Mouse (Mus musculus): Measurements from ENCODE around the gene Plekhm2. TPM values are rescaled to one million over a fixed set of nuclear protein-coding genes. Genes with fewer than 3 reads are reported as not detected.

Gene Plekhm2
- polyA plus RNA-seq, 1 experiment from 2014 or later, result 8.5 TPM

GRCm38 (mm10) chr4:141659739-141660138, 5.0 kb downstream of the Plekhm2 start:
- Histone ChIP-seq H3K9ac (no peak overlapping the region), H3K9me3 (no peaks in the 10 kb centered on the region), H3K4me3 (no peak overlapping the region), H3K27ac (no peak overlapping the region), H3K4me1 (peaks cover 17% of the 10 kb centered on the region), H3K36me3 (peaks cover 60% of the 10 kb centered on the region), H3K27me3 (no peaks in the 10 kb centered on the region), H3K4me2 (no peak overlapping the region)
- WGBS, result 38% methylated on average over 4 of the region's 4 CpGs
- ATAC-seq (ENCODE audit: insufficient number of reproducible peaks, insufficient read depth, low FRiP score, low TSS enrichment, low read depth), result no peak

GRCm38 (mm10) chr4:141658846-141659484, 5.7 kb downstream of the Plekhm2 start:
- H3K9me3 ChIP-seq, result no peaks in the 10 kb centered on the region
- H3K4me1 ChIP-seq, result peaks cover 16% of the 10 kb centered on the region
- no peaks in the 10 kb centered on the region for H3K27me3 ChIP-seq
- H3K9ac ChIP-seq, result no peak overlapping the region
- no peak for ATAC-seq (ENCODE audit: insufficient number of reproducible peaks, insufficient read depth, low FRiP score, low TSS enrichment, low read depth)
- no peak overlapping the region for H3K27ac ChIP-seq
- WGBS, result 84% methylated on average over 6 of the region's 6 CpGs
- H3K36me3 ChIP-seq, result peaks cover 65% of the 10 kb centered on the region
- no peak overlapping the region for H3K4me3 ChIP-seq
- H3K4me2 ChIP-seq, result no peak overlapping the region

GRCm38 (mm10) chr4:141656932-141657331, 7.8 kb downstream of the Plekhm2 start:
- H3K27me3 ChIP-seq, result no peaks in the 10 kb centered on the region
- H3K9me3 ChIP-seq, result no peaks in the 10 kb centered on the region
- no peak overlapping the region for H3K4me2 ChIP-seq
- 0 out of 2 replicates have a peak, but pooled peaks cover 7% of the 10 kb centered on the region for H3K4me1 ChIP-seq
- ATAC-seq (ENCODE audit: insufficient number of reproducible peaks, insufficient read depth, low FRiP score, low TSS enrichment, low read depth), result no peak
- H3K4me3 ChIP-seq, result no peak overlapping the region
- H3K27ac ChIP-seq, result no peak overlapping the region
- WGBS, result 88% methylated on average over 8 of the region's 8 CpGs
- H3K9ac ChIP-seq, result no peak overlapping the region
- peaks cover 76% of the 10 kb centered on the region for H3K36me3 ChIP-seq

- Histone ChIP-seq H3K4me3 (no peak overlapping the region), H3K4me1 (0 out of 2 replicates have a peak, but pooled peaks cover 11% of the 10 kb centered on the region), H3K4me2 (no peak overlapping the region), H3K27me3 (no peaks in the 10 kb centered on the region), H3K9me3 (no peaks in the 10 kb centered on the region), H3K9ac (no peak overlapping the region), H3K27ac (no peak overlapping the region), H3K36me3 (peaks cover 75% of the 10 kb centered on the region)
- WGBS, result 88% methylated on average over 12 of the region's 12 CpGs
- no peak for ATAC-seq (ENCODE audit: insufficient number of reproducible peaks, insufficient read depth, low FRiP score, low TSS enrichment, low read depth)
Measured at GRCm38 (mm10) chr4:141655908-141656608, 8.6 kb downstream of the Plekhm2 start.

GRCm38 (mm10) chr4:141654509-141654908, 10.2 kb downstream of the Plekhm2 start:
- Histone ChIP-seq H3K36me3 (peaks cover 60% of the 10 kb centered on the region), H3K9ac (no peak overlapping the region), H3K4me1 (peaks cover 13% of the 10 kb centered on the region), H3K9me3 (no peaks in the 10 kb centered on the region), H3K4me2 (no peak overlapping the region), H3K4me3 (no peak overlapping the region), H3K27ac (0 out of 2 replicates have a peak overlapping the region, but pooled peaks have one; percentile 39), H3K27me3 (no peaks in the 10 kb centered on the region)
- WGBS, result 91% methylated on average over 6 of the region's 6 CpGs
- ATAC-seq (ENCODE audit: insufficient number of reproducible peaks, insufficient read depth, low FRiP score, low TSS enrichment, low read depth), result no peak

GRCm38 (mm10) chr4:141653813-141654212, 10.9 kb downstream of the Plekhm2 start:
- peaks cover 59% of the 10 kb centered on the region for H3K36me3 ChIP-seq

GRCm38 (mm10) chr4:141653044-141653443, 11.7 kb downstream of the Plekhm2 start:
- 90% methylated on average over 8 of the region's 8 CpGs for WGBS
- H3K27ac ChIP-seq, result no peak overlapping the region
- ATAC-seq (ENCODE audit: insufficient number of reproducible peaks, insufficient read depth, low FRiP score, low TSS enrichment, low read depth), result no peak
- H3K4me2 ChIP-seq, result no peak overlapping the region
- no peak overlapping the region for H3K9ac ChIP-seq
- no peaks in the 10 kb centered on the region for H3K27me3 ChIP-seq
- no peak overlapping the region for H3K4me3 ChIP-seq
- peaks cover 55% of the 10 kb centered on the region for H3K36me3 ChIP-seq
- peaks cover 21% of the 10 kb centered on the region for H3K4me1 ChIP-seq
- no peaks in the 10 kb centered on the region for H3K9me3 ChIP-seq

More at GRCm38 (mm10) chr4:141653813-141654212, 10.9 kb downstream of the Plekhm2 start:
- ATAC-seq (ENCODE audit: insufficient number of reproducible peaks, insufficient read depth, low FRiP score, low TSS enrichment, low read depth), result no peak
- Histone ChIP-seq H3K4me1 (peaks cover 19% of the 10 kb centered on the region), H3K9me3 (no peaks in the 10 kb centered on the region), H3K9ac (no peak overlapping the region), H3K4me2 (no peak overlapping the region), H3K27ac (no peak overlapping the region), H3K27me3 (no peaks in the 10 kb centered on the region), H3K4me3 (no peak overlapping the region)
- 87% methylated on average over 13 of the region's 13 CpGs for whole genome bisulfite sequencing

- Histone ChIP-seq H3K4me2 (no peak overlapping the region), H3K27me3 (no peaks in the 10 kb centered on the region), H3K27ac (no peak overlapping the region), H3K4me3 (no peak overlapping the region), H3K36me3 (peaks cover 57% of the 10 kb centered on the region), H3K9ac (no peak overlapping the region), H3K9me3 (no peaks in the 10 kb centered on the region), H3K4me1 (peaks cover 21% of the 10 kb centered on the region)
- WGBS, result 89% methylated on average over 10 of the region's 10 CpGs
- no peak for ATAC-seq (ENCODE audit: insufficient number of reproducible peaks, insufficient read depth, low FRiP score, low TSS enrichment, low read depth)
Measured at GRCm38 (mm10) chr4:141651944-141652343, 12.8 kb downstream of the Plekhm2 start.

- ATAC-seq (ENCODE audit: insufficient number of reproducible peaks, insufficient read depth, low FRiP score, low TSS enrichment, low read depth), result no peak
- peak overlapping the region; percentile 17; the same call in 1 of the 2 replicates for H3K27ac ChIP-seq
- peaks cover 51% of the 10 kb centered on the region for H3K36me3 ChIP-seq
- H3K9ac ChIP-seq, result no peak overlapping the region
- no peaks in the 10 kb centered on the region for H3K27me3 ChIP-seq
- H3K4me2 ChIP-seq, result no peak overlapping the region
- 78% methylated on average over 6 of the region's 6 CpGs for WGBS
- peaks cover 21% of the 10 kb centered on the region for H3K4me1 ChIP-seq
- no peak overlapping the region for H3K4me3 ChIP-seq
- H3K9me3 ChIP-seq, result no peaks in the 10 kb centered on the region
Measured at GRCm38 (mm10) chr4:141651286-141651685, 13.4 kb downstream of the Plekhm2 start.

GRCm38 (mm10) chr4:141649244-141649643, 15.5 kb downstream of the Plekhm2 start:
- WGBS, result 76% methylated on average over 6 of the region's 6 CpGs
- Histone ChIP-seq H3K9ac (no peak overlapping the region), H3K4me2 (no peak overlapping the region), H3K27me3 (no peaks in the 10 kb centered on the region), H3K9me3 (no peaks in the 10 kb centered on the region), H3K36me3 (peaks cover 40% of the 10 kb centered on the region), H3K4me3 (no peak overlapping the region), H3K27ac (peak overlapping the region; percentile 74), H3K4me1 (peaks cover 20% of the 10 kb centered on the region)
- ATAC-seq (ENCODE audit: insufficient number of reproducible peaks, insufficient read depth, low FRiP score, low TSS enrichment, low read depth), result no peak

- Histone ChIP-seq H3K4me3 (no peak overlapping the region), H3K4me1 (peaks cover 27% of the 10 kb centered on the region), H3K36me3 (peaks cover 33% of the 10 kb centered on the region), H3K27ac (peak overlapping the region; percentile 45; the same call in 1 of the 2 replicates), H3K27me3 (no peaks in the 10 kb centered on the region), H3K9ac (no peak overlapping the region), H3K4me2 (no peak overlapping the region), H3K9me3 (no peaks in the 10 kb centered on the region)
- WGBS, result 91% methylated on average over 5 of the region's 5 CpGs
- no peak for ATAC-seq (ENCODE audit: insufficient number of reproducible peaks, insufficient read depth, low FRiP score, low TSS enrichment, low read depth)
Measured at GRCm38 (mm10) chr4:141648262-141648661, 16.4 kb downstream of the Plekhm2 start.

GRCm38 (mm10) chr4:141647187-141647586, 17.5 kb downstream of the Plekhm2 start:
- no peak overlapping the region for H3K4me3 ChIP-seq
- H3K4me2 ChIP-seq, result no peak overlapping the region
- H3K36me3 ChIP-seq, result peaks cover 30% of the 10 kb centered on the region
- no peak for ATAC-seq (ENCODE audit: insufficient number of reproducible peaks, insufficient read depth, low FRiP score, low TSS enrichment, low read depth)
- H3K27ac ChIP-seq, result no peak overlapping the region
- no peak overlapping the region for H3K9ac ChIP-seq
- peaks cover 27% of the 10 kb centered on the region for H3K4me1 ChIP-seq
- H3K9me3 ChIP-seq, result no peaks in the 10 kb centered on the region
- no peaks in the 10 kb centered on the region for H3K27me3 ChIP-seq
- 94% methylated on average over 3 of the region's 3 CpGs for WGBS

All from embryonic facial prominence, embryonic 13.5 days (tissue).